19 mouse cellular contexts compared by ENCODE assay signal in the genomic region with DNA sequence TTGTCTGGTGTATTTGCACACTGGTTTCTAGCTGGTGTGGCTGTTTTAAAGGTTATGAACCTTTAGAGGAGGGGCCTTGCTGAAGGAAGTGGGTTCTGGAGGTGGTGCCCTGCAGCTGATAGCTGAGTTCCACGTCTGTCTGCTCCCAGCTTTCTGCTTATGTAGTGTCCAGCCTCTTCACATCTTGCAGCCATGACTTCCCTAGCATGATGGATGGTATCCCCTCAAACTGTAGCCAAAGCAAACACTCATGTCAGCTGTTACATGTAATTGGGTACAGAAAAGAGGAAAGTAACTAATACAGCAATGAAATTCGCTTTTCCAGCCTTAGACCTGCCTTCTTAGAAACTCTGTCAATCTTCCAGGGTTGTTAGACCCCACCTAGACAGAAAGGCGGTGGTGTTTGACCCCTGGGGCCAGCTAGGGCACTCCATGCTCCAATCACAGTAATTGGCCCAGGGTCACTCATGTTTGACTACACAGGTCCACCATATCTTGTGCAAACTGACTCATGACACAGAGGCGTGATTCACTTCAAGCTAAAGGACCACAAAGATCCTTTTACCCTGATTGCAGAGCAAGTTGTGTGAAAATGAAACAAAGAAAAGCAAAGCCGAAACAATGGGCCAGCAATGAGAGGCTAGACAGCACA.
DNase-seq lines count a peak whose midpoint lies in the region; ATAC-seq and TF ChIP-seq lines count a peak whose summit lies in the region.
"Had no signal": no experiment of that assay in that cellular context is flagged by ENCODE, and none has a peak within 500 bp of the region (broad histone marks: within the 10 kb centered on the region; RNA-seq: fewer than 3 reads in every experiment).

No protein-coding gene starts in this region.

- H3K4me2 ChIP-seq in intestine, postnatal 0 days (replicated peaks; ENCODE audit: low read depth) = no peak overlapping the region
- H3K4me2 ChIP-seq: embryonic facial prominence, embryonic 12.5 days; hindbrain, embryonic 12.5 days; limb, embryonic 13.5 days; midbrain, embryonic 15.5 days had no signal

- H3K4me1 ChIP-seq in liver, adult 2 months (ENCODE audit: control insufficient read depth, insufficient read depth, low read length) = no peaks in the 10 kb centered on the region
- peaks cover 7% of the 10 kb centered on the region; the same call in 1 of the 2 replicates for H3K4me1 ChIP-seq in intestine, postnatal 0 days (replicated peaks; ENCODE audit: control insufficient read depth, insufficient read depth, low read length)

- no peak for TF ChIP-seq CTCF in liver, adult 2 months (IDR thresholded peaks at IDR 0.05; ENCODE audit: low read depth, low read length)
- TF ChIP-seq CTCF in intestine, postnatal 0 days (IDR thresholded peaks at IDR 0.05; ENCODE audit: low read depth) = no peak

- no peaks in the 10 kb centered on the region for H3K9me3 ChIP-seq in intestine, postnatal 0 days (ENCODE audit: control insufficient read depth)
- H3K9me3 ChIP-seq: embryonic facial prominence, embryonic 12.5 days; hindbrain, embryonic 12.5 days; limb, embryonic 13.5 days; midbrain, embryonic 15.5 days had no signal

- TF ChIP-seq POLR2A in liver, adult 2 months (IDR thresholded peaks at IDR 0.05; ENCODE audit: extremely low read depth, insufficient read depth, low read length) = no peak

- no peaks in the 10 kb centered on the region for H3K36me3 ChIP-seq in liver, adult 2 months (ENCODE audit: control insufficient read depth, insufficient read depth, low read length)
- H3K36me3 ChIP-seq in intestine, postnatal 0 days (ENCODE audit: control insufficient read depth, insufficient read depth) = no peaks in the 10 kb centered on the region
- H3K36me3 ChIP-seq: embryonic facial prominence, embryonic 12.5 days; hindbrain, embryonic 12.5 days; midbrain, embryonic 15.5 days had no signal

- peak; percentile 10 for DNase-seq in liver, adult 2 months (ENCODE audit: extremely low read depth, low read depth, low spot score)
- no peak for DNase-seq in liver
- DNase-seq in kidney, postnatal 25 days = peak; percentile 12 to 44
- DNase-seq in yolk sac, embryonic 10.5 days (ENCODE audit: low spot score) = peak; percentile 73
- DNase-seq in adrenal gland, postnatal 14 days = no peak
- DNase-seq in right cerebral cortex, adult 2 months (ENCODE audit: low spot score in 2 of 2) = no peak
- DNase-seq: adrenal gland, postnatal 36 days; B cell, adult 2 months; cerebellum, adult 9-10 months; gastrocnemius, postnatal 14 days; lung, postnatal 10 days; retina, postnatal 1 day; thymus, postnatal 25 days had no signal

- 75% methylated on average over 5 of the region's 5 CpGs for WGBS in liver, adult 2 months
- WGBS in intestine, postnatal 0 days = 43% methylated on average over 5 of the region's 5 CpGs

- no peaks in the 10 kb centered on the region for H3K79me2 ChIP-seq in liver, adult 2 months (ENCODE audit: control insufficient read depth, insufficient read depth, low read length)

- no peak overlapping the region for H3K9ac ChIP-seq in liver, adult 2 months (ENCODE audit: low read depth, low read length)
- no peak overlapping the region for H3K9ac ChIP-seq in intestine, postnatal 0 days (ENCODE audit: low read depth, low read length)
- H3K9ac ChIP-seq: embryonic facial prominence, embryonic 12.5 days; hindbrain, embryonic 12.5 days; limb, embryonic 13.5 days; midbrain, embryonic 15.5 days had no signal

- no peak overlapping the region for H3K27ac ChIP-seq in liver, adult 2 months (replicated peaks; ENCODE audit: insufficient read depth, low read depth, low read length)
- H3K27ac ChIP-seq in intestine, postnatal 0 days (ENCODE audit: low read depth, low read length) = no peak overlapping the region
- H3K27ac ChIP-seq: embryonic facial prominence, embryonic 12.5 days; hindbrain, embryonic 12.5 days; limb, embryonic 13.5 days; midbrain, embryonic 15.5 days had no signal

- no peaks in the 10 kb centered on the region for H3K27me3 ChIP-seq in liver, adult 2 months (ENCODE audit: control insufficient read depth, insufficient read depth, low read length)
- H3K27me3 ChIP-seq in intestine, postnatal 0 days (replicated peaks; ENCODE audit: control insufficient read depth, insufficient read depth, low read length) = no peaks in the 10 kb centered on the region
- H3K27me3 ChIP-seq: embryonic facial prominence, embryonic 12.5 days; hindbrain, embryonic 12.5 days; limb, embryonic 13.5 days; midbrain, embryonic 15.5 days had no signal

- H3K4me3 ChIP-seq in liver, adult 2 months (ENCODE audit: insufficient read depth, low read depth, low read length) = no peak overlapping the region
- no peak overlapping the region for H3K4me3 ChIP-seq in intestine, postnatal 0 days (ENCODE audit: low read depth, low read length)
- H3K4me3 ChIP-seq: embryonic facial prominence, embryonic 12.5 days; hindbrain, embryonic 12.5 days; limb, embryonic 13.5 days; megakaryocyte, embryonic 14.5 days; midbrain, embryonic 15.5 days had no signal

- ATAC-seq in intestine, postnatal 0 days = peak; percentile 77
- ATAC-seq: midbrain, embryonic 15.5 days had no signal

Comparison
In these comparisons a context has a peak if more than half of its experiments do, and no peak if none do; other contexts are left out.
1. DNase-seq: peak in liver, adult 2 months (single experiment), kidney, postnatal 25 days (2 of 2) and yolk sac, embryonic 10.5 days (single experiment); none in liver (single experiment), adrenal gland, postnatal 14 days (single experiment) and right cerebral cortex, adult 2 months (0 of 2).